ENCODE assay signal across 8 mouse cellular contexts in genomic region chr7:88320628-88321336, GRCm38 (mm10). TPM values are rescaled to one million over a fixed set of nuclear protein-coding genes. Genes with fewer than 3 reads are reported as not detected.
A peak's percentile ranks its signal among the peaks of the same experiment; 100 is the strongest.
DNase-seq lines count a peak whose midpoint lies in the region; ATAC-seq lines count a peak whose summit lies in the region.

No protein-coding gene starts in this region.

- peak; percentile 80 for ATAC-seq in forebrain, embryonic 11.5 days (replicated peaks; ENCODE audit: low FRiP score)
- peak; percentile 81; the same call in 1 of the 2 replicates for ATAC-seq in midbrain, embryonic 12.5 days (ENCODE audit: low FRiP score, low read depth)
- no peak for ATAC-seq in kidney, embryonic 14.5 days (ENCODE audit: low FRiP score, low TSS enrichment)

- no peak overlapping the region for H3K4me3 ChIP-seq in forebrain, embryonic 11.5 days (ENCODE audit: low read depth, low read length)
- H3K4me3 ChIP-seq in forebrain, embryonic 10.5 days: no peak overlapping the region
- H3K4me3 ChIP-seq in embryonic facial prominence, embryonic 10.5 days: no peak overlapping the region
- H3K4me3 ChIP-seq in midbrain, embryonic 12.5 days: no peak overlapping the region
- no peak overlapping the region for H3K4me3 ChIP-seq in kidney, embryonic 14.5 days (ENCODE audit: low read length)

- no peak overlapping the region for H3K27ac ChIP-seq in forebrain, embryonic 11.5 days (ENCODE audit: low read depth, low read length)
- no peak overlapping the region for H3K27ac ChIP-seq in forebrain, embryonic 10.5 days
- no peak overlapping the region for H3K27ac ChIP-seq in embryonic facial prominence, embryonic 10.5 days (replicated peaks)
- no peak overlapping the region for H3K27ac ChIP-seq in midbrain, embryonic 12.5 days (replicated peaks)
- no peak overlapping the region for H3K27ac ChIP-seq in kidney, embryonic 14.5 days (ENCODE audit: low read depth, low read length)

- 69% methylated on average over 12 of the region's 12 CpGs for WGBS in forebrain, embryonic 11.5 days
- 75% methylated on average over 12 of the region's 12 CpGs for WGBS in forebrain, embryonic 10.5 days
- 80% methylated on average over 12 of the region's 12 CpGs for whole genome bisulfite sequencing in embryonic facial prominence, embryonic 10.5 days
- WGBS in midbrain, embryonic 12.5 days: 66% methylated on average over 12 of the region's 12 CpGs
- WGBS in kidney, embryonic 14.5 days: 84% methylated on average over 12 of the region's 12 CpGs

- H3K9me3 ChIP-seq in forebrain, embryonic 11.5 days (ENCODE audit: control insufficient read depth, low read length): no peaks in the 10 kb centered on the region
- H3K9me3 ChIP-seq in forebrain, embryonic 10.5 days: no peaks in the 10 kb centered on the region
- no peaks in the 10 kb centered on the region for H3K9me3 ChIP-seq in embryonic facial prominence, embryonic 10.5 days
- no peaks in the 10 kb centered on the region for H3K9me3 ChIP-seq in midbrain, embryonic 12.5 days
- no peaks in the 10 kb centered on the region for H3K9me3 ChIP-seq in kidney, embryonic 14.5 days (ENCODE audit: control insufficient read depth, low read length)

- H3K4me1 ChIP-seq in forebrain, embryonic 11.5 days (replicated peaks; ENCODE audit: control insufficient read depth, insufficient read depth, low read length): no peaks in the 10 kb centered on the region
- H3K4me1 ChIP-seq in forebrain, embryonic 10.5 days: peaks cover 6% of the 10 kb centered on the region; the same call in 1 of the 2 replicates
- no peaks in the 10 kb centered on the region for H3K4me1 ChIP-seq in embryonic facial prominence, embryonic 10.5 days
- H3K4me1 ChIP-seq in midbrain, embryonic 12.5 days: 0 out of 2 replicates have a peak, but pooled peaks cover 4% of the 10 kb centered on the region
- H3K4me1 ChIP-seq in kidney, embryonic 14.5 days (ENCODE audit: control insufficient read depth, insufficient read depth, low read length): no peaks in the 10 kb centered on the region

- H3K9ac ChIP-seq in forebrain, embryonic 11.5 days (ENCODE audit: low read length): no peak overlapping the region
- H3K9ac ChIP-seq in midbrain, embryonic 12.5 days (replicated peaks): no peak overlapping the region
- no peak overlapping the region for H3K9ac ChIP-seq in kidney, embryonic 14.5 days (ENCODE audit: low read depth, low read length)

- peak; percentile 52 for DNase-seq in forebrain, embryonic 11.5 days (ENCODE audit: low spot score)
- DNase-seq in forebrain, embryonic 10.5 days (ENCODE audit: extremely low spot score, low spot score): no peak
- DNase-seq in embryonic facial prominence, embryonic 10.5 days (ENCODE audit: low spot score): peak; percentile 39
- peak; percentile 11 to 24 for DNase-seq in heart, postnatal 36 days
- DNase-seq in cerebellum, adult 18-20 months: no peak
- no peak for DNase-seq in kidney, postnatal 10 days

- intact Hi-C loops in heart, postnatal 36 days (cut with DNase I): loop anchor here (5.0 kb wide), 1 partner anchor 43 kb away; the partner anchor contains the start of gene Ctsc

- no peaks in the 10 kb centered on the region for H3K36me3 ChIP-seq in forebrain, embryonic 11.5 days (ENCODE audit: control insufficient read depth, insufficient read depth, low read length)
- no peaks in the 10 kb centered on the region for H3K36me3 ChIP-seq in forebrain, embryonic 10.5 days (replicated peaks)
- H3K36me3 ChIP-seq in embryonic facial prominence, embryonic 10.5 days (replicated peaks): no peaks in the 10 kb centered on the region
- H3K36me3 ChIP-seq in midbrain, embryonic 12.5 days: no peaks in the 10 kb centered on the region
- H3K36me3 ChIP-seq in kidney, embryonic 14.5 days (ENCODE audit: control insufficient read depth, insufficient read depth, low read length): no peaks in the 10 kb centered on the region

- no peak overlapping the region for H3K4me2 ChIP-seq in forebrain, embryonic 11.5 days (ENCODE audit: low read depth, low read length, severe bottlenecking)
- H3K4me2 ChIP-seq in midbrain, embryonic 12.5 days (replicated peaks): no peak overlapping the region
- no peak overlapping the region for H3K4me2 ChIP-seq in kidney, embryonic 14.5 days (replicated peaks; ENCODE audit: low read depth, low read length)

- H3K27me3 ChIP-seq in forebrain, embryonic 11.5 days (ENCODE audit: control insufficient read depth, insufficient read depth, low read length): no peaks in the 10 kb centered on the region
- H3K27me3 ChIP-seq in forebrain, embryonic 10.5 days (ENCODE audit: poor library complexity, severe bottlenecking): no peaks in the 10 kb centered on the region
- no peaks in the 10 kb centered on the region for H3K27me3 ChIP-seq in embryonic facial prominence, embryonic 10.5 days (replicated peaks; ENCODE audit: low read depth, poor library complexity, severe bottlenecking)
- H3K27me3 ChIP-seq in midbrain, embryonic 12.5 days: no peaks in the 10 kb centered on the region
- H3K27me3 ChIP-seq in kidney, embryonic 14.5 days (ENCODE audit: control insufficient read depth, insufficient read depth, low read length): no peaks in the 10 kb centered on the region

RNA-seq across cellular contexts. Expression of gene Ctsc, which starts 42.9 kb away (rescaled TPM):
- polyA plus RNA-seq in forebrain, embryonic 11.5 days (2014; fragmentation: Nextera tagmentation; extraction: Ambion mirVana): 18.3 and 19.6 TPM in 2 replicates
- 23.9 and 24.1 TPM in 2 replicates for polyA plus RNA-seq in forebrain, embryonic 10.5 days (2016; fragmentation: Nextera tagmentation; extraction: Ambion mirVana)
- polyA plus RNA-seq in embryonic facial prominence, embryonic 10.5 days (2016; fragmentation: Nextera tagmentation; extraction: Ambion mirVana): 20.6 and 21.6 TPM in 2 replicates
- total RNA-seq in heart, postnatal 36 days (2021): 10 to 100 TPM; 35.6 to 50.3 TPM
- 17.4 and 18.5 TPM in 2 replicates for polyA plus RNA-seq in midbrain, embryonic 12.5 days (2016; fragmentation: Nextera tagmentation; extraction: Ambion mirVana)
- polyA plus RNA-seq in kidney, embryonic 14.5 days (2014; fragmentation: Nextera tagmentation; extraction: Ambion mirVana): 29.1 and 33.3 TPM in 2 replicates

Comparison
In these comparisons a context has a peak if more than half of its experiments do, and no peak if none do; other contexts are left out.
1. DNase-seq: peak in forebrain, embryonic 11.5 days (single experiment), embryonic facial prominence, embryonic 10.5 days (single experiment) and heart, postnatal 36 days (2 of 2); none in forebrain, embryonic 10.5 days (single experiment), cerebellum, adult 18-20 months (0 of 2) and kidney, postnatal 10 days (single experiment).